Mouse (Mus musculus) embryonic fibroblast, embryonic 13.5 days (primary cell): ENCODE measurements at regions not wholly inside any gene's neighbourhood (a gene's known extent, or its start where the extent isn't known, plus 50 kb on each side); places are given as distances from the start of the nearest gene placed in this dataset.

Source experiments
- CTCF ChIP-seq: IDR thresholded peaks from 2 replicates; pipeline ENCODE4 v1.5.1; 2011; ENCODE audit warnings: mild to moderate bottlenecking, control low read depth, low read length, moderate library complexity, borderline replicate concordance; ENCODE audit not compliant: insufficient read depth
- POLR2A ChIP-seq: IDR thresholded peaks from 2 replicates; pipeline ENCODE4 v1.6.1; 2011; ENCODE audit warnings: low read depth, mild to moderate bottlenecking, control low read depth, low read length, moderate library complexity

GRCm38 (mm10) chr8:78117191-78117590, 95.9 kb upstream of the Ttc29 start:
- TF ChIP-seq CTCF (no peak), POLR2A (no peak)
